Mouse (Mus musculus) bone marrow macrophage, adult 2 months (primary cell): ENCODE data around the gene Vmn2r88.

ENCODE experiments used
- CTCF ChIP-seq: IDR thresholded peaks from 2 replicates; pipeline ENCODE4 v1.5.1; 2012; ENCODE audit warnings: low read depth, mild to moderate bottlenecking, low read length, moderate library complexity
- POLR2A ChIP-seq: IDR thresholded peaks from 2 replicates; pipeline ENCODE4 v1.6.1; 2012; ENCODE audit warnings: mild to moderate bottlenecking, low read depth, low read length, borderline replicate concordance

DNA sequence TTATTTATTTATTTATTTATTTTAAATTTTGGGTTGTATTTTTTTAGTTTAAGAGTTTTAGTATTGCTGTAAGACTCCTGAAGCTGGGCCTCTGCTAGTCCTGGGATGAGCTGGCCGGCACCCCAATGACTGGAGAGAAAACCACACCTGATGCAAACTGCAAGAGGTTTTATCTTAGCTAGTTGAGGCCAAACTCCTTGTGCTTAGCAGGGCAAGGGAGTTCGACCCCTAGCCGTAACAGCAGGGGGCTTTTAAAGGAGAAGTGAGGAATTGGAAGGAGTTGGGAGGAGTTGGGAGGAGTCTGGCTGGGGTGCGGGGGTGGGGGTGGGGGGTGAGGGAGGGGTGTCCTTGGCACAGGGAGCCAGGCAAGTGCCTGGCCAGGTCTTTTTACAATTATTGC is 28.3 kb downstream of the Vmn2r88 start:
- TF ChIP-seq CTCF (no peak), POLR2A (no peak)
